Mouse (Mus musculus) spleen, adult 2 months (tissue): ENCODE results near the gene Plaur. TPM values are rescaled to one million over a fixed set of nuclear protein-coding genes. Genes with fewer than 3 reads are reported as not detected.
A peak's percentile ranks its signal among the peaks of the same experiment; 100 is the strongest.

Source experiments
- DNase-seq, 2 experiments: peaks; one replicate each; pipeline versions ENCODE4 v3.0.0 to v3.0.0-alpha.2; 2012 to 2021; ENCODE audit warnings: low spot score in 2 of 2, low read depth in 1 of 2
- H3K27ac ChIP-seq: fragments of 200-500 bp; 2 replicates; pipeline ENCODE4 v1.5.1; 2012; ENCODE audit warnings: low read length, inconsistent platforms; ENCODE audit not compliant: insufficient read depth
- H3K27me3 ChIP-seq: fragments of 200-500 bp; 2 replicates; pipeline ENCODE4 v1.6.1; 2012; ENCODE audit warnings: mild to moderate bottlenecking, moderate library complexity, low read length, inconsistent platforms; ENCODE audit not compliant: control insufficient read depth, insufficient read depth
- H3K36me3 ChIP-seq: fragments of 200-500 bp; 2 replicates; pipeline ENCODE4 v1.6.1; 2012; ENCODE audit warnings: mild to moderate bottlenecking, low read length, inconsistent platforms; ENCODE audit not compliant: control insufficient read depth, insufficient read depth
- H3K4me1 ChIP-seq: fragments of 200-500 bp; 2 replicates; pipeline ENCODE4 v1.6.1; 2011; ENCODE audit warnings: inconsistent platforms; ENCODE audit not compliant: control insufficient read depth, insufficient read depth, insufficient read length
- H3K4me3 ChIP-seq: fragments of 200-500 bp; 2 replicates; pipeline ENCODE4 v1.5.1; 2011; ENCODE audit warnings: mild to moderate bottlenecking, inconsistent platforms; ENCODE audit not compliant: insufficient read depth, insufficient read length; ENCODE audit errors: extremely low read depth
- CTCF ChIP-seq: fragments of 200-500 bp; IDR thresholded peaks from 2 replicates; pipeline ENCODE4 v1.5.1; 2011; ENCODE audit warnings: mild to moderate bottlenecking, inconsistent platforms; ENCODE audit not compliant: insufficient read depth, insufficient read length, insufficient replicate concordance; ENCODE audit errors: extremely low read depth
- POLR2A ChIP-seq: fragments of 200-500 bp; IDR thresholded peaks from 2 replicates; pipeline ENCODE4 v1.6.1; 2011; ENCODE audit warnings: low read depth, low read length, inconsistent platforms
- WGBS: fragments of 180-500 bp; shearing (Covaris S2); methylation state at CpG from one replicate; pipeline ENCODE4 v1.1.7; 2018; 5-methylcytosine and 5-hydroxymethylcytosine counted together
- polyA plus RNA-seq: library from polyadenylated mRNA; depleted of rRNA; stranded (reverse); fragments of >200 nt; gene quantifications from 2 replicates; pipeline ENCODE4 v1.2.3, GENCODE M21; 2012

Plaur gene
- polyA plus RNA-seq, 1 experiment, result 58.6 TPM

GRCm38 (mm10) chr7:24499856-24500577 lies 37.7 kb downstream of the Plaur start:
- no peak for DNase-seq
- Histone ChIP-seq H3K4me1 (peaks cover 6% of the 10 kb centered on the region), H3K4me3 (no peak overlapping the region), H3K36me3 (no peaks in the 10 kb centered on the region), H3K27me3 (peaks cover 18% of the 10 kb centered on the region), H3K27ac (no peak overlapping the region)
- WGBS, result 16% methylated on average over 43 of the region's 43 CpGs
- TF ChIP-seq POLR2A, result no peak
- no peak for TF ChIP-seq CTCF

- 29% methylated on average over 7 of the region's 7 CpGs for WGBS
Measured at GRCm38 (mm10) chr7:24500929-24501328, 38.6 kb downstream of the Plaur start.

GRCm38 (mm10) chr7:24501492-24501891 lies 39.2 kb downstream of the Plaur start:
- H3K4me3 ChIP-seq, result no peak overlapping the region

More at GRCm38 (mm10) chr7:24500929-24501328, 38.6 kb downstream of the Plaur start:
- Histone ChIP-seq H3K36me3 (no peaks in the 10 kb centered on the region), H3K4me3 (no peak overlapping the region), H3K27me3 (peaks cover 18% of the 10 kb centered on the region), H3K27ac (no peak overlapping the region), H3K4me1 (peaks cover 6% of the 10 kb centered on the region)
- DNase-seq, result peak in 1 of 2 experiments; percentile 24
- TF ChIP-seq POLR2A, result no peak
- peak; percentile 46; the same call in 1 of the 2 replicates for TF ChIP-seq CTCF

GRCm38 (mm10) chr7:24504004-24504403 lies 41.7 kb downstream of the Plaur start:
- Histone ChIP-seq H3K4me1 (peaks cover 6% of the 10 kb centered on the region), H3K36me3 (no peaks in the 10 kb centered on the region), H3K27me3 (peaks cover 18% of the 10 kb centered on the region), H3K4me3 (no peak overlapping the region), H3K27ac (no peak overlapping the region)
- no peak for DNase-seq
- 19% methylated on average over 10 of the region's 10 CpGs for WGBS
- no peak for TF ChIP-seq POLR2A
- no peak for TF ChIP-seq CTCF

More at GRCm38 (mm10) chr7:24501492-24501891, 39.2 kb downstream of the Plaur start:
- Histone ChIP-seq H3K4me1 (peaks cover 6% of the 10 kb centered on the region), H3K27ac (no peak overlapping the region), H3K27me3 (peaks cover 18% of the 10 kb centered on the region), H3K36me3 (no peaks in the 10 kb centered on the region)
- WGBS, result 56% methylated on average over 21 of the region's 21 CpGs
- no peak for TF ChIP-seq POLR2A
- peak; percentile 25; the same call in 1 of the 2 replicates for TF ChIP-seq CTCF
- peak in 1 of 2 experiments; percentile 32 for DNase-seq

- TF ChIP-seq CTCF (no peak), POLR2A (no peak)
- peaks cover 12% of the 10 kb centered on the region for H3K27me3 ChIP-seq
- H3K4me1 ChIP-seq, result peaks cover under 1% of the 10 kb centered on the region
- WGBS, result 35% methylated on average over 4 of the region's 4 CpGs
- H3K27ac ChIP-seq, result no peak overlapping the region
- DNase-seq, result no peak
- no peaks in the 10 kb centered on the region for H3K36me3 ChIP-seq
- no peak overlapping the region for H3K4me3 ChIP-seq
Measured at GRCm38 (mm10) chr7:24504868-24505267, 42.6 kb downstream of the Plaur start.

- Histone ChIP-seq H3K36me3 (no peaks in the 10 kb centered on the region), H3K27ac (no peak overlapping the region), H3K4me3 (no peak overlapping the region), H3K27me3 (peaks cover 6% of the 10 kb centered on the region), H3K4me1 (no peaks in the 10 kb centered on the region; the same call in 1 of the 2 replicates)
- WGBS, result 87% methylated on average over 15 of the region's 15 CpGs
- DNase-seq, result no peak
- TF ChIP-seq CTCF, result no peak
- no peak for TF ChIP-seq POLR2A
Measured at GRCm38 (mm10) chr7:24505447-24506064, 43.3 kb downstream of the Plaur start.
